Mouse (Mus musculus) cerebellum, adult 18-20 months (tissue): Measurements from ENCODE around the gene Dlx5.

Source experiments
- DNase-seq, 2 experiments: peaks; one replicate each; pipeline ENCODE4 v3.0.0; 2021

Gene Dlx5

GRCm38 (mm10) chr6:6859111-6859949 lies 22.6 kb downstream of the Dlx5 start:
- no peak for DNase-seq

GRCm38 (mm10) chr6:6858571-6858970 lies 23.3 kb downstream of the Dlx5 start:
- no peak for DNase-seq

GRCm38 (mm10) chr6:6857766-6858165 lies 24.1 kb downstream of the Dlx5 start:
- no peak for DNase-seq

- no peak for DNase-seq
Measured at GRCm38 (mm10) chr6:6856881-6857280, 25.0 kb downstream of the Dlx5 start.

GRCm38 (mm10) chr6:6856316-6856715 lies 25.6 kb downstream of the Dlx5 start:
- no peak for DNase-seq

GRCm38 (mm10) chr6:6855746-6856185 lies 26.1 kb downstream of the Dlx5 start:
- no peak for DNase-seq

GRCm38 (mm10) chr6:6854902-6855745 lies 26.8 kb downstream of the Dlx5 start:
- no peak for DNase-seq

GRCm38 (mm10) chr6:6854176-6854575 lies 27.7 kb downstream of the Dlx5 start:
- no peak for DNase-seq

GRCm38 (mm10) chr6:6852944-6853343 lies 28.9 kb downstream of the Dlx5 start:
- no peak for DNase-seq

- DNase-seq = no peak
Measured at GRCm38 (mm10) chr6:6851166-6851565, 30.7 kb downstream of the Dlx5 start.

- no peak for DNase-seq
Measured at GRCm38 (mm10) chr6:6850324-6851060, 31.4 kb downstream of the Dlx5 start.

- no peak for DNase-seq
Measured at GRCm38 (mm10) chr6:6849744-6850143, 32.1 kb downstream of the Dlx5 start.

GRCm38 (mm10) chr6:6848541-6848940 lies 33.3 kb downstream of the Dlx5 start:
- no peak for DNase-seq

- DNase-seq = no peak
Measured at GRCm38 (mm10) chr6:6833301-6833700, 48.6 kb downstream of the Dlx5 start.

GRCm38 (mm10) chr6:6830446-6830845 lies 51.4 kb downstream of the Dlx5 start:
- no peak for DNase-seq
